Mouse (Mus musculus): ENCODE measurements at regions not wholly inside any gene's neighbourhood (a gene's known extent, or its start where the extent isn't known, plus 50 kb on each side); places are given as distances from the start of the nearest gene placed in this dataset.
A peak's percentile ranks its signal among the peaks of the same experiment; 100 is the strongest.

- no peak for DNase-seq
These were observed 195.3 kb upstream of the Map3k1 start for GRCm38 (mm10) chr13:112004126-112004525.

- no peak for DNase-seq
These were observed 196.6 kb upstream of the Map3k1 start for GRCm38 (mm10) chr13:112005421-112005820.

- DNase-seq = no peak
These were observed 200.0 kb upstream of the Map3k1 start for GRCm38 (mm10) chr13:112008806-112009205.

GRCm38 (mm10) chr13:112009288-112009687, 200.5 kb upstream of the Map3k1 start:
- no peak for DNase-seq

GRCm38 (mm10) chr13:112010464-112010863, 201.7 kb upstream of the Map3k1 start:
- no peak for DNase-seq

- no peak for DNase-seq
These were observed 203.8 kb upstream of the Map3k1 start for GRCm38 (mm10) chr13:112012640-112013039.

- DNase-seq = no peak
These were observed 206.3 kb upstream of the Map3k1 start for GRCm38 (mm10) chr13:112015083-112015482.

- no peak for DNase-seq
These were observed 207.5 kb upstream of the Map3k1 start for GRCm38 (mm10) chr13:112016280-112016679.

- no peak for DNase-seq
These were observed 209.9 kb upstream of the Map3k1 start for GRCm38 (mm10) chr13:112018497-112019281.

- DNase-seq = no peak
These were observed 210.8 kb upstream of the Map3k1 start for GRCm38 (mm10) chr13:112019575-112019974.

GRCm38 (mm10) chr13:112023171-112023570, 214.4 kb upstream of the Map3k1 start:
- peak; percentile 44 for DNase-seq

GRCm38 (mm10) chr13:112024667-112025585, 216.1 kb upstream of the Map3k1 start:
- no peak for DNase-seq

GRCm38 (mm10) chr13:112025586-112025950, 216.8 kb upstream of the Map3k1 start:
- no peak for DNase-seq

GRCm38 (mm10) chr13:112027736-112028135, 218.9 kb upstream of the Map3k1 start:
- no peak for DNase-seq

- DNase-seq = no peak
These were observed 222.3 kb upstream of the Map3k1 start for GRCm38 (mm10) chr13:112031061-112031460.

GRCm38 (mm10) chr13:112031631-112032320, 223.0 kb upstream of the Map3k1 start:
- DNase-seq = no peak

- no peak for DNase-seq
These were observed 229.1 kb upstream of the Map3k1 start for GRCm38 (mm10) chr13:112037731-112038380.

- no peak for DNase-seq
These were observed 229.9 kb upstream of the Map3k1 start for GRCm38 (mm10) chr13:112038556-112039304.

- DNase-seq = peak; percentile 74
These were observed 230.8 kb upstream of the Map3k1 start for GRCm38 (mm10) chr13:112039422-112040145.

GRCm38 (mm10) chr13:112043524-112044246, 234.9 kb upstream of the Map3k1 start:
- no peak for DNase-seq
